Mouse (Mus musculus) T-helper 2 cell (primary cell): ENCODE results near the gene Frrs1l.

Experiments
- in situ Hi-C: fragments of 300-600 bp; cut with MboI, MseI; formaldehyde crosslinking; loops from one replicate; pipeline ENCODE4 v1.15.1; 2025; ENCODE audit warnings: high pct_unique_total_duplicates

Gene Frrs1l

DNA sequence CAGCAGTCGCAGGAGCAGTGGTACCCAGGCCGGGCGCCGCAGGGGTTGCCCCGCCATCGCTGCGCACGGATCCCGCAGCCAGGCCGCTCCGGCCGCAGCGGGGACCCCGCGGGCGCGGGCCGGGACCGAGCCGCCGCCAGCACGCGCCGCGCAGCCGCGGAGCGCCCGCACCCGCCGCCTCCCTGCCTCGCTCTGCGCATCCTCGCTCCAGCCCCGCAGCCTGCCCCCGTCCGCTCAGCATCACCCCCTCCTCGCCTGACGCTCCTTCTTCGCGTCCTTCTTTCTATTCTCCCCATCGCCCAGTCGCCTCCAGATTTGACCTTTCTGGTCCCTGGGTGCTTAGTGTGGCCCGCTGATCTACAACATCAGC lies at the start of gene Frrs1l:
TSS of gene Frrs1l (minus strand) at position 177 of the 370 bp plus-strand sequence.
- in situ Hi-C loops: no loop called here

- in situ Hi-C loops: no loop called here
Measured at GRCm38 (mm10) chr4:57039127-57040031, 49.2 kb upstream of the Frrs1l start.

DNA sequence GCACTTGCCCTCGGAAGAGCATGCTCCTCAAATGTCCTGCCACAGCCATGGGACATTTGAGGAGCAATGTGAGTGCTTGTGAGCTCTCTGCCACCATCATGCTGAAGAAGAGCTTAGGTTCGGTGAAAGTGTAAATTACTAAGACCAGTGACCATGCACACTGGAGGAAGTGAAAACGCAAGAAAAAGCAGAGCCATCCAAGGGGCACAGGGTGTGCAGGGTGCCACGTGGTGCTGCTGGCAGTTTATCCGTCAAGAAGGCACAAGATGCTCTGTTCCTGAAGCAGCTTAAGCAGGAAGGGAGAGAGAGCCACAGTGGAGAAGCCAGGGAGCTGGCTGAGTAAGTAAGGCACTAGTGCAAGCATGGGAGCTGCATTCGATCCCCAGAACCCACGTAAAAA lies 47.4 kb upstream of the Frrs1l start:
- in situ Hi-C loops: no loop called here

DNA sequence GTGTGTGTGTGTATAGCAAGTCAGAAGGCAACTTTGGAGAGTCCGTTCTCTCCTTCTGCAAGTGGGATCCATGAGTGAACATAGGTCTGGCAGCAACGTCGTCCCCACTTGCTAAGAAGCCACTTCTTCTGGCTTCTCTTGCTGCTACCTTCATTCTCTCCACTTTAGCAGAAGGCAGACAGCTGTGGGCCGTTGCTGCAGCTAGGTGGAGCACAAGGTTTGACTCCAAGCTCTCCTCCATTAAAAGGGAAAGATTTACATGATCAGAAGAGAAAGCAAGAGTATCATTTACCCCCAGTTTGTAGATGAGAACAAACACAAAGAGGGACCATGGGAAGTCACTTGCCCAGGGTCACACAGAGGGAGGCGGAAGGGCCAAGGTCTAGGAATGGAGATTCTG lies 44.0 kb upstream of the Frrs1l start:
- in situ Hi-C loops: loop anchor here (5.0 kb wide), 1 partner anchor 78 kb away; no protein-coding TSS in a partner anchor

GRCm38 (mm10) chr4:57031440-57031839 lies 41.2 kb upstream of the Frrs1l start:
- in situ Hi-C loops: loop anchor here (5.0 kb wide), 1 partner anchor 81 kb away; no protein-coding TSS in a partner anchor

GRCm38 (mm10) chr4:57027954-57028353 lies 37.8 kb upstream of the Frrs1l start:
- in situ Hi-C loops: no loop called here

GRCm38 (mm10) chr4:57023527-57023926 lies 33.3 kb upstream of the Frrs1l start:
- in situ Hi-C loops: no loop called here

DNA sequence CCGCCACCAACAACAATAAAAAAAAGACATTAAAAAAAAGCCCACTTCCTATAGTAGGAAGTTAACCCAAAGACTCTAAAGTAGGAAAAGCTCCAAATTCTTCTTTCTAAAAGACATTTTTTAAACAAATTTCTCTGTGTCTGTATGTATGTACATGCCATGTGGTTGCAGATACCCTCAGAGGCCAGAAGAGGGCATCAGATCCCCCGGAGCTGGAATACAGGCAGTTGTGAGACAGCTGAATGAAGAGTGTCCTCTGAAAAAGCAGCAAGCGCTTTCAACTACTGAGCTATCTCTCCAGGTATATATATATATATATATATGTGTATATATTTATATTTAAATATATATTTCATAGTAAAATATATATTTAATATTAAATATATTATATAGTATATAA lies 31.1 kb upstream of the Frrs1l start:
- in situ Hi-C loops: no loop called here

DNA sequence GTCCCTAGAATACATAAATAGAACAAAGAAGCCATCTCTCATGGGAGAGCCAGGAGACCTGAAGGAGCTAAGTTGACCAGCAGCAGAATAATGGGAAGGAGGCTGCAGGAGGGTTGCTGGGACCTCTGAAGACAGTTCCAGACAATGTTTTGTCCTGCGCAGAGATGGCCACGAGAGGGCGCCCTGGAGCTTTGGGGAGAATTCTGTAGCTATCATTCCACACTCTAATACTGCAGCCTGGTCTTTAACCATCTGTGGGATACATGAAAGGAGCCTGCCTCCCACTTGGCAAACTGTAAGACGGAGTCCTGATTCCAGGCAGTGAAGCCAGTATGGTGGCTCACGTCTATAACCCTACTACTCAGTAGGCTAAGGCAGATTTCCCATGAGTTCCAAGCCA lies 27.0 kb upstream of the Frrs1l start:
- in situ Hi-C loops: loop anchor here (10.0 kb wide), 1 partner anchor 148 kb away; no protein-coding TSS in a partner anchor

GRCm38 (mm10) chr4:57016366-57017171 lies 26.4 kb upstream of the Frrs1l start:
- in situ Hi-C loops: loop anchor here (10.0 kb wide), 1 partner anchor 148 kb away; no protein-coding TSS in a partner anchor

- in situ Hi-C loops: loop anchor here (10.0 kb wide), 1 partner anchor 150 kb away; no protein-coding TSS in a partner anchor
Measured at GRCm38 (mm10) chr4:57015032-57015431, 24.8 kb upstream of the Frrs1l start.

DNA sequence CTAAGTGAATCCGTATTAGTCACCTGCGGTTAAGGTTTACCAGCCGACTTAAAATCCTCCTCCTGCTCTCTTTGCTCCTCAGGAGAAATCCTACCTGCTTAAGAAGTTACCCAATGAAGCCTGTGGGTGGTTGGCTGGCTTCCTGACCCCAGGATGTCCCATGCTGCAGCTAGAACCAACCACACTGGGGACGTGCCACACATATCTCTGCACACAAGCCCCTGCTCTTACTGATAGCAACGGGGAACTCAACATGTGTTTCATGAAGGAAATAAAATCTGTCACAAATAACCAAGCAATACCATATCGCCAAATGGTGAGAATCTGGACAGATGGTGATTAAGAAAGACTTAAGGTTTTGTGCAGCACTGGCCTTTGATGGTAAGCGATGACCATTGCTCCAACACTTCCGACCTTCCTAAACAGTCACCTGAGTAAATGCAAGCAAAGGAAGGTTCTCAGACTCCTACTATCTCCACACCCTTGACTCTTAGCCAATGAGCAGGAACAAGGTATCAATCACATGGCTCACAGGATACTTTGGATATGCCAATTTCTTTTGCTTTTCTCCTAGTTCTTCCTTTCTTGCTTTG lies 21.4 kb upstream of the Frrs1l start:
- in situ Hi-C loops: loop anchor here (10.0 kb wide), 1 partner anchor 153 kb away; no protein-coding TSS in a partner anchor

DNA sequence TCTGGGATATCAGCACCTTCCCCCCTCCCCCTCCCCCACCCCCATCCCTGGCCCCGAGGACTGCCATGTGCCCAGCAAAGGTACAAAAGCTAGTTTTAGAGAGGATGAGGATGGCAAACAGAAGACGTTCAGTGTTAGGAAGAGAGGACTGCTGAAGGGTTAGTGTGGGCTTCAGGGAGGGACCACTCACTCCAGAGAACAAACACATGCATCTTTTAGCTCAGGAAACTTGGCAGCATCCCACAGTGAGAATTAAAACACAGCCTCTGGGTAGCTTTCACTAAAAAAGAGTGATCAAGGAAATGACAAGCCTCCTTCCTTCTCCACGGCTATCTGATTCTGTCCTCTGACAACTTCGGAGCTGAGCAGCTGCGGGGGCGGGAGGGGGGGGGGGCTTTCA lies 20.7 kb upstream of the Frrs1l start:
- in situ Hi-C loops: loop anchor here (10.0 kb wide), 1 partner anchor 154 kb away; no protein-coding TSS in a partner anchor

DNA sequence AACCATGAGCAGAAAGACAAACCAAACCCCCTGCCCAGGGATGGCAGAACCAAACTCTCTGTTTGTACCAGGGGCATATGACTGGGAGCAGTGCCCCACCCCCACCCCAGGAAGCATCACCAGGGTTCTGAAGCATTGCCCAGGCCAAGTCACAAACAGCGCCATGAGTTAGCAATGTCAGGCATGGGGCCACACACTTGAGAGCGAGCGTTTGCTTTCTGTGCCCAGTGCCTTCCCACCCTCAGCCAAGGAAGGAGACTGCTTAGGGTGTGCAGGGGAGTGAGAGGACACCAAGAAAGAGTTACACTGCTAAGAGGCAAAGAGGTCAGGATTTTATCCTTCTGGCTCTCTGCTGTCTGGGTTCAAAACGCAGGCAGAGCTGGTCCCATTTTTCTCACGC lies 20.2 kb upstream of the Frrs1l start:
- in situ Hi-C loops: loop anchor here (10.0 kb wide), 1 partner anchor 154 kb away; no protein-coding TSS in a partner anchor

GRCm38 (mm10) chr4:57007717-57008116 lies 17.5 kb upstream of the Frrs1l start:
- in situ Hi-C loops: no loop called here

GRCm38 (mm10) chr4:57005011-57005410 lies 14.8 kb upstream of the Frrs1l start:
- in situ Hi-C loops: no loop called here

GRCm38 (mm10) chr4:57003886-57004285 lies 13.7 kb upstream of the Frrs1l start:
- in situ Hi-C loops: no loop called here

DNA sequence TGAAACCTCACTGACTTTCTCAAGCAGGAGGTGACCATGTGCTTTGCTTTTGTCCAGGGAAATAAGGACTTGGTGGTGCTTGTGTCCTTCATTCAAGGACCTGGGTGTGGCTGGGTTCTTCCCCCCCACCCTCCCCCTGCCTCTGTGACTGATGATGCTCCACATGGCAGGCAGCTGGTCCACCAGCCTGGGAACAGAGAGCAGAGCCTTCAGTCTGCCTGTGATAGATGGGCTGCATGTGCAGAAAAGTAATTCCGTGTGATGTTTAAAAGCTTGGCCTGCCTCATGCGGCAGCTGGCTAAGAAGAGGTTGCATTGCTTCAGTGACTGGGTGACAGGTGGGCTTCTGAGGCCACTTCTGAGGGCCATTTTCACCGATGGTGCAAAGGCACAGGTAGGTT lies 12.6 kb upstream of the Frrs1l start:
- in situ Hi-C loops: no loop called here

GRCm38 (mm10) chr4:57001437-57001836 lies 11.2 kb upstream of the Frrs1l start:
- in situ Hi-C loops: no loop called here

DNA sequence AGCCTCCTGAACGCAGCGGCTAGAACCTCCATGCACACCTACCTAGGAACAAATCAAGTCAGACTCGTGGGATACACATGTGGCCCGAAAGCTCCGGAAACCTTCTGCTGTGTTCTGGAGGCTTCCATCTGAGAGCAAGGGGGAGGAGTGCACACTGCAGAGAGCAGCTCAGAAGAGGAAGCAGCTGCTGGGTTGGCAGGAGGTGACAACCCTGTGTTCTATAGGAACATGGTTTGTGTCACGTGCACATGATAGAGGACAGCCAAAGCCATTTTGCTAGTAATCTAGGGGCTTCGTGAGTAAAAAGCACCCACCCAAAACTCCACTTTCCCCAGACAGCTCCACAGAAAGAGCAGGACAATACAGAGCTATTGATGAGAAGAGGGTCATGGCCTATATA lies 3.1 kb upstream of the Frrs1l start:
- in situ Hi-C loops: no loop called here

DNA sequence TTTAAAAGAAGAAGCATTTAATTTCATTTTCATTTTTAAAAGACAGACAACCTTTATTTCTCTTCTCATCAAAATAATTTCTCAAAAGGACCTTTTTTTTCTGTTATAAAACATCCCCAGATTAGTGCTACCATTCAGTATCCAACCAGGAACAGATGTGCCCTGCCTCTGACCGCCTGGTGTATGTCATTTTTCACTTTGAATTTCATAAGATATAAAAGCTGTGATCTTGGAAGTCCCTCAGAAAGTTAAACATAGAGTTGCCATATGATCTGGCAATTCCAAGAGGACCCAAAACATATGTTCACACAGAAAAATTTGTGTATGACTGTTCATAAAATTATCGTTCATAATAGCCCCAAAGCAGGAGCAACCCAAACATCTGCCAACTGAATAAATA lies 1.8 kb upstream of the Frrs1l start:
- in situ Hi-C loops: no loop called here
